Mouse (Mus musculus): Measurements from ENCODE around the gene Fchsd2.
A peak's percentile ranks its signal among the peaks of the same experiment; 100 is the strongest.

The Fchsd2 gene

GRCm38 (mm10) chr7:101092618-101093017 lies at the start of gene Fchsd2:
Gene Fchsd2 (plus strand): TSS chr7:101092863.
- DNase-seq (ENCODE audit: low read depth, low spot score): no peak

GRCm38 (mm10) chr7:101043846-101044541 lies 48.7 kb upstream of the Fchsd2 start:
- DNase-seq (ENCODE audit: low read depth, low spot score): no peak

GRCm38 (mm10) chr7:101048247-101048646 lies 44.4 kb upstream of the Fchsd2 start:
- no peak for DNase-seq (ENCODE audit: low read depth, low spot score)

GRCm38 (mm10) chr7:101049326-101050087 lies 43.2 kb upstream of the Fchsd2 start:
- DNase-seq (ENCODE audit: low read depth, low spot score): no peak

GRCm38 (mm10) chr7:101050724-101051550 lies 41.7 kb upstream of the Fchsd2 start:
- no peak for DNase-seq (ENCODE audit: low read depth, low spot score)

GRCm38 (mm10) chr7:101051551-101052221 lies 41.0 kb upstream of the Fchsd2 start:
- peak; percentile 72 for DNase-seq (ENCODE audit: low read depth, low spot score)

- no peak for DNase-seq (ENCODE audit: low read depth, low spot score)
Observed at GRCm38 (mm10) chr7:101053136-101053535, 39.5 kb upstream of the Fchsd2 start.

- no peak for DNase-seq (ENCODE audit: low read depth, low spot score)
Observed at GRCm38 (mm10) chr7:101057309-101057708, 35.4 kb upstream of the Fchsd2 start.

- no peak for DNase-seq (ENCODE audit: low read depth, low spot score)
Observed at GRCm38 (mm10) chr7:101059188-101059587, 33.5 kb upstream of the Fchsd2 start.

- no peak for DNase-seq (ENCODE audit: low read depth, low spot score)
Observed at GRCm38 (mm10) chr7:101060476-101060875, 32.2 kb upstream of the Fchsd2 start.

- DNase-seq (ENCODE audit: low read depth, low spot score): peak; percentile 81
Observed at GRCm38 (mm10) chr7:101061381-101061780, 31.3 kb upstream of the Fchsd2 start.

- no peak for DNase-seq (ENCODE audit: low read depth, low spot score)
Observed at GRCm38 (mm10) chr7:101062246-101062645, 30.4 kb upstream of the Fchsd2 start.

GRCm38 (mm10) chr7:101063523-101063922 lies 29.1 kb upstream of the Fchsd2 start:
- no peak for DNase-seq (ENCODE audit: low read depth, low spot score)

- no peak for DNase-seq (ENCODE audit: low read depth, low spot score)
Observed at GRCm38 (mm10) chr7:101064697-101065688, 27.7 kb upstream of the Fchsd2 start.

GRCm38 (mm10) chr7:101066009-101066408 lies 26.7 kb upstream of the Fchsd2 start:
- DNase-seq (ENCODE audit: low read depth, low spot score): no peak

- no peak for DNase-seq (ENCODE audit: low read depth, low spot score)
Observed at GRCm38 (mm10) chr7:101066650-101067346, 25.9 kb upstream of the Fchsd2 start.

GRCm38 (mm10) chr7:101067521-101067920 lies 25.1 kb upstream of the Fchsd2 start:
- no peak for DNase-seq (ENCODE audit: low read depth, low spot score)

GRCm38 (mm10) chr7:101069271-101069670 lies 23.4 kb upstream of the Fchsd2 start:
- no peak for DNase-seq (ENCODE audit: low read depth, low spot score)

- DNase-seq (ENCODE audit: low read depth, low spot score): no peak
Observed at GRCm38 (mm10) chr7:101070406-101070805, 22.3 kb upstream of the Fchsd2 start.

- no peak for DNase-seq (ENCODE audit: low read depth, low spot score)
Observed at GRCm38 (mm10) chr7:101071020-101071419, 21.6 kb upstream of the Fchsd2 start.
